Mouse (Mus musculus) splenic B cell, adult 2 months (primary cell): ENCODE measurements around the gene Serpinf2.
A peak's percentile ranks its signal among the peaks of the same experiment; 100 is the strongest.

Source experiments
- DNase-seq: peaks from one replicate; pipeline ENCODE4 v3.0.0-alpha.2; 2011; ENCODE audit warnings: low read depth, low spot score
- H3K27me3 ChIP-seq: 2 replicates; pipeline ENCODE4 v1.6.1; 2012; ENCODE audit warnings: mild to moderate bottlenecking, low read length, moderate library complexity, mixed read lengths; ENCODE audit not compliant: control insufficient read depth, poor library complexity, insufficient read depth, severe bottlenecking
- H3K36me3 ChIP-seq: 2 replicates; pipeline ENCODE4 v1.6.1; 2012; ENCODE audit warnings: mild to moderate bottlenecking, low read length, moderate library complexity, mixed read lengths; ENCODE audit not compliant: control insufficient read depth, poor library complexity, insufficient read depth, severe bottlenecking

Serpinf2 gene

DNA sequence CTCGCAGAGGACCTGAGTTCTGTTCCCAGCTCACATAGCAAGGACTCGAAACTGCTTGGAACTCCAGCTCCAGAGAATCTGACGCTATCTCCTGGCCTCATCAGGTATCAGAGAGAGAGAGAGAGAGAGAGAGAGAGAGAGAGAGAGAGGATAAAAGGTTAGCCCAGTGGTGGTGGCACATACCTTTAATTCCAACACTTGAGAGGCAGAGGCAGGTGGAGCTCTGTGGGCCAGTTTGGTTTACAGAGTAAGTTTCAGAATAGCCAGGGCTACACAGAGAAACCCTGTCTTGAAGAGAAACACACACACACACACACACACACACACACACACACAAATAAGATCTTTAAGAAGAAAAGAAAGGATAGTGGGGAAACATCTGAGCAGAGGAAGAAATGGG lies 16.3 kb downstream of the Serpinf2 start:
- Histone ChIP-seq H3K27me3 (no peaks in the 10 kb centered on the region), H3K36me3 (no peaks in the 10 kb centered on the region)
- DNase-seq = no peak

DNA sequence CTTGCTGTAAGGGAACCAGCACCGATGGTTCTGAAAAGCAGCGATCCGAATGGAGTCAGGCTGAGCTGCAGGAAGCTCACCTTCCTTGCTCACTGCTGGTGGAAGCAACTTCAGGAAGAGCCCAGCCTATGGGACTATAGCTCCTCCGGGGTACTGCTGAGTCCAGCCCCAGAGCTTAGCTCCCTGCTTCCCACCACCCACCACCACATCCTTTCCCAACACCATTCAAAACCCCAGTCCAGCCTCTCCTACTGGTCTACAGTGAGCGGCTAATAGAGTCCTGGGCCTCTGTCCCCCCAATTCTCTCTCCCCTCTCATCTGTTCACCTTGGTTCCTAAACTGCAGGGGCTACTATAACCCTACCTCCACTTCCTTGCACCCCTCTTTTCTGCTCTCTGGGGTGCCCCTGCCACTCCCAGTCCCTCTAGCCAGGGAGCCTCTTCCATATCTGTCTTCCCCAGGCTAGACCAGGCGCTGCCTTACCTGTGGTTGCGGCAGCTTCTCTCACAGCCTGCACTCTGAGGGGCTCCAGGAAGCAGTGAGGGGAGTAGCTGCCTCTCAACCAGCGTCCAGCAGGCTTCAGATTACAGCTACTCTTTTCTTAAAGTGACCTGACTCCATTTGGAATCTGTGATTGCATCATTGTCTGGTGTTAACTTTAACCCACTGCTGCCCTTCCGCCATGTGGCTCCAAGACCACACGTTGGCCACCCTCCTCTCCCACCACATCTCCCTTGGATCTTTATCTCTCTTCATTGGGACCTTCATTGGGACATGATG lies 17.2 kb downstream of the Serpinf2 start, which contains the start of gene Serpinf1:
Gene Serpinf1, minus strand, starts transcription at position 689 of the 780 bp plus-strand sequence.
- Histone ChIP-seq H3K36me3 (no peaks in the 10 kb centered on the region), H3K27me3 (no peaks in the 10 kb centered on the region)
- DNase-seq = no peak

DNA sequence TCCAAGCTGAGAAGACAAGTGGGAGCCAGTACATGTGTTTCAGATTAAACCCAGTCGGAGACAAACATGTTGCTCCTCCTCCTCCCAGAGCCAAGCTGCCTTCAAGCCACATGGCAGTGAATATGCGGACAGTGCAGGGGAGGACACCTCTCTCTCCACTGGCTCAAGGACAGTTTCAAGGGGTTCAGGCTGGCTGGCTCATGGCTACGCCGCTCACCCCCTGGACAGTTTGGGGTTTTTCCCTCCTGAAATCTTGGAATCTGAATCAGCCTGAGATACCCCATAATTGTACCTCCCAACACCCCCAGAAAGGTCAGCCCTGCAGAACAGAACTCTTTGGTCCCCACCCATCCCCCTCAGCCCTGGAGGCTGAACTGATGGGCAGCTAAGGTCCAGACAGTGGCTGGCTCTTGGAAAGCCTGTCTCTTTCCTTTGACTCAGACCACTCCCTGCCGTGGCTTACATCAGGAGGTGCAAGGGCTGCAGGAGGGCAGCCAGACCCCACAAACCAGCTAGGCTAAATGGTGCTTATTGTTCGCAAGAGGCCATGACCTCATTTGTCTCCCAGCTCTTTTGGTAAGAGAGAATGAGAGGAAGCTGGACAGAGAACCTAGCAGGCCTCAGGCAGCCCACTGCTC lies 17.9 kb downstream of the Serpinf2 start:
- no peak for DNase-seq
- Histone ChIP-seq H3K36me3 (no peaks in the 10 kb centered on the region), H3K27me3 (no peaks in the 10 kb centered on the region)

DNA sequence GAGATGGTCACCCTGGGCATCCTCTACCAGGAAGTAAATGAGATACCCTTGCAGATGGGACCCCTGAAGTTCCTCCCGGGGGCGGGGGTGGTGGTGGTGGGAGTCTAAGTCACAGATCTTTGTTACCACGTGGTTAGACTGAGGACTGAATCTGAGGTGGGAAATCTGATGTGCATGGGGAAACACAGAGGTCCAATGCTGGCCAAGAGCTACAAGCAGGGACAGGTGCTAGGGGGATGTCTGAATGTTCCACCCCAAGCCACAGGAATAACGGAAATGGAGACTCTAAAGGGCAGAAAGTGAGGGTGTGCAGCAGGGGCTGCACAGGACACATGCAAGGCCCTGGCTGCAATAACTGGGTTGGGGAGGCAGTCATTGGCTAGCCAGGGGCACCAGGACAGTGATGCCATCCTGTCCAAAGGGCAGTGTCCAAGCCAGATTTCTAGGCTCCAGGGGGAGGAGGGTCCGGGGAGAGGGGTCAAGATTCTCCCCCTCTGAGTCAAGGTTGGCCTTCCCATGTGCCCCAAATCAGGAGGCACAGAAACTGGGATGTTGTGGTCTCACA lies 18.5 kb downstream of the Serpinf2 start:
- Histone ChIP-seq H3K27me3 (no peaks in the 10 kb centered on the region), H3K36me3 (no peaks in the 10 kb centered on the region)
- no peak for DNase-seq

DNA sequence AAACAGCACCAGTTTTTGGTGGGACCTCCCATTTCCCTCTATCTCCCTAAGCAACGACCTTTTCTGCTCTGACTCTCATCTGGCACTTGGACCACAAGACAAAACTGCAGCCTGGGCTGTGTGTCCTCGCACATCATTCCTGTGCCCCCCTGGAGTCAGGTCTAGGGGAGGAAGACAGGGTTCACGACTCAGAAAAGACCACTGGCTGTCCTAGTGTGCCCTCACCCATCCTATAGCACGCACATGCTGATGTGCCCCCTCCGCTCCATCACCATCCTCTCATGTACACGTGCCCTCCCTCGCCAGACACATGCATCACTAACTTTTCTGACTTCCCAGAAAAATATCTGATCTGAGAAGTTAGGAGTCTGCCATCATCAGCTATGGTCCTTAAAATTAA lies 19.4 kb downstream of the Serpinf2 start:
- Histone ChIP-seq H3K27me3 (no peaks in the 10 kb centered on the region), H3K36me3 (no peaks in the 10 kb centered on the region)
- no peak for DNase-seq

DNA sequence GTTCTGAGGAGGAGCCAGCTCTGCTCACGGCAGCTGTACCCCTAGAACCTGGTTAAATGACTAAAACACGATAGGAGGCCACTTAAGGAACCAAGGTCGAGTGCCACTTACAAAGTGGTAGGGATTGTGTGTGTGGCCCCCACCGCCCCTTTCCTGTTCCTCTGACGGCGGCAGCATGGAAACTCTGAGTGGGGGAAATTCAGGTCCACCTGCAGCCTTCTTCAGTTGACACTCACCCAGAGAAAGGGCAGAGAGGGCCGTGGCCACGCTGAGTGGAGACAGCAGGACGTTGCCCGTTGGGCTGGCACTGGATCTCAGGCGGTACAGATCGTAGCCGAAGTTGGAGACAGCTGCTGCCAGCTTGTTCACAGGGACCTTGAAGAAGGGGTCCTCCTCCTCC lies 23.4 kb downstream of the Serpinf2 start:
- DNase-seq = peak; percentile 70
- no peaks in the 10 kb centered on the region for H3K27me3 ChIP-seq
- no peaks in the 10 kb centered on the region for H3K36me3 ChIP-seq

DNA sequence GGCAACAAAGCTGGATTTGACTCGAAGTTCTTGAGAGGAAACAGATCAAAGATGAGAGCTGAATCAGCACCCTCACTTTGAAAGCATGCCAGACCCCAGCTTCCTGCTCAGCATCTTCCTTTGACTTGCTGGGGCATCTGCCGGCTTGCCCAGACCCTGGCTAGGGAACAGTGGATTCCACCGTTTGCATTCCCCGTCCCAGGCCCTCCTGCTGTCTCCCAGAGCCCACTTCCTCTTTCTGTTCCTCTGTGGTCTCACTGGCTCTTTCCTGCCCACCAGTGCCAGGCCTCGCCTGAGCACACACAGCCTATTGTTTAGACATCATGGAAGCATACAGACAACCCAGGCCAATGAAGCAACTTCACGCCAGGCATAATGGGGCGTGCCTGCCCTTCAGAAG lies 24.3 kb downstream of the Serpinf2 start:
- peak; percentile 64 for DNase-seq
- no peaks in the 10 kb centered on the region for H3K36me3 ChIP-seq
- H3K27me3 ChIP-seq = no peaks in the 10 kb centered on the region

DNA sequence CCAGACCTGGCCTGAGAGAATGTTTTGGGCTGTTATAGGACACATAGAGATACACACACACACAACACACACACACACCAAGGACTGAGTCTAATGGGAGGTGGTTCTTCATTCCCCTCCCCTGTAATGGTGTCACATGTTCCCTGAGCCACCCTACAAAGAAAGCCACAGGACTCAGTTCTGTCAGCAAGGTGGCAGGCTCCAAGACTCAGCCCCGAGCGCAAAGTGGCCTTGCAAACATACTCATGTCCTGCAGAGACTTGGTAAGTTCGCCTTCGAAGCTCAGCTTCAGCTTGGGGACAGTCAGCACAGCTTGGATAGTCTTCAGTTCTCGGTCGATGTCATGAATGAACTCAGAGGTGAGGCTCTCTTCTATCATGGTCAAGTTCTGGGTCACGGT lies 28.8 kb downstream of the Serpinf2 start:
- DNase-seq = no peak
- no peaks in the 10 kb centered on the region for H3K27me3 ChIP-seq
- no peaks in the 10 kb centered on the region for H3K36me3 ChIP-seq

DNA sequence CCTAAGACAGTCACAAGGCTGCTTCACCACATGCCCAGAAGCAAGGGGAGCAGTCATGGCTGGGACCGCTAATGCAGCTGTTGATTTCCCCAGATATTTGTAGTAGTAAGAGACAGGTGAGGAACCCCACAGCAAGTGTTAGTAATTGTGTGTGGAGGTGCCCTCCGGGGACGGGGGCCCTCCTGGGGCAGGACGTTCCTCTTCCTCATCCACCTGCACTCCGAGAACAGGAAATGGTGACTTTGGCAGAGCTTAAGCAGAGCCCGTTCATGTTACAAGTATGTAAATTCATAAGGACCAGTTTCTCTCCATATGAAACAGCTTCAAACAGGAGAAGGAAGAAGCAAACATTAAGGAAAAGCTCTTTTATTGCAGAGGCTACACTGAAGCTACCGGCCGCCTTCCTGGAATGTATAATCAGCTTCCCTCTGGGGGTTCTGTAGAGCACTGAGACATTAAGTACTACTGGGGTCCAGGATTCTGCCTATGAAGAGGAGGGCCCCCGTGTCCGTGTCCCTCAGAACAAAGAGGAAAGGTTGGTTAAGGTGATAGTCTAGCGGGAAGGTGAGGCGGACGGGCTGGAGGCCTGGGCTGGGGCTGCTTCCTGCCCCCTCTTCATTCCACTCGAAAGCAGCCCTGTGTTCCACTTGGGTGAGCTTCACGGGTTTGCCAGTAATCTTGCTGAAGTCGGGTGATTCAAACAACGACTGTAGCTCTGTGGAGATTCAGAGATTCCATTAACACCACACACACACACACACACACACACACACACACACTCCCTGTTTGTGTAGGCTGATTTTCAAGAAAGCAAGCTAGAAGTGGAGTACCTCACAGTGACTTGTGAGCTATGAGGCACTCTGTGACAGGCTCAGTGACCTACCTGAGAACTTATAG lies 29.5 kb downstream of the Serpinf2 start:
- peak; percentile 58 for DNase-seq
- H3K36me3 ChIP-seq = no peaks in the 10 kb centered on the region
- H3K27me3 ChIP-seq = no peaks in the 10 kb centered on the region

DNA sequence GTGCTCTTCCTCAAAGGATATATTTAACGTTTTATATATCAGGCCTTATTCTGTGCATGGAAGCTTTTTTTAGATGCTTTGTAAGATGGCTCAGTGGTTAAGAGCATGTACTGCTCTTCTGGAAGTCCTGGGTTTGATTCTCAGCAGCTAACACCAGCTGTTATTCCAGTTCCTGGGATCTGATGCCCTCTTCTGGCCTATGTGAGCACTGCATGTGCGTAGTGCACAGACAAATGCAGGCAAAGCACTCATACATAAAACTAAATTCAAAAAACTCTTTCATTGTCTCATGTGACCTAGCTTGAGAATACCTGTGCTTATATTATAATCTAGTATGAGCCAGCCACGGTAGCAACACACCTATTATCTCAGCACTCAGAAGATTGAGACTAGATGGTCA lies 32.5 kb downstream of the Serpinf2 start:
- DNase-seq = peak; percentile 81
- H3K27me3 ChIP-seq = no peaks in the 10 kb centered on the region
- no peaks in the 10 kb centered on the region for H3K36me3 ChIP-seq

DNA sequence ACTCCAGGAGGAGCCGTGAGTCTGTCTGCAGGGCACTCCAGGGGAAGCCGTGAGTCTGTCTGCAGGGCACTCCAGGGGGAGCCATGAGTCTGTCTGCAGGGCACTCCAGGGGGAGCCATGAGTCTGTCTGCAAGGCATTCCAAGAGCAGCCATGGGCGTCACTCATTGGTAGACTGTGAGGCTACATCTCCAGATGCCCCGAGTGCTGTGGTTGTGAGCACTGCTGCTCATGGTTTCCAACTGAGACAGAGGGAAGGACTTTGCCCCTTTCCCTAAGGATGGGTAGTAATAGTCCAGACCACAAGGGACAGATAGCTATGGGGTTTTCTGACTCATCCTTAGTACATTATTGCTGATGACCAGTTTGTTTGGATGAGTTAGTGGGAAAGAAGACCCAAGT lies 33.3 kb downstream of the Serpinf2 start:
- no peaks in the 10 kb centered on the region for H3K27me3 ChIP-seq
- H3K36me3 ChIP-seq = no peaks in the 10 kb centered on the region; the same call in 1 of the 2 replicates
- DNase-seq = no peak

DNA sequence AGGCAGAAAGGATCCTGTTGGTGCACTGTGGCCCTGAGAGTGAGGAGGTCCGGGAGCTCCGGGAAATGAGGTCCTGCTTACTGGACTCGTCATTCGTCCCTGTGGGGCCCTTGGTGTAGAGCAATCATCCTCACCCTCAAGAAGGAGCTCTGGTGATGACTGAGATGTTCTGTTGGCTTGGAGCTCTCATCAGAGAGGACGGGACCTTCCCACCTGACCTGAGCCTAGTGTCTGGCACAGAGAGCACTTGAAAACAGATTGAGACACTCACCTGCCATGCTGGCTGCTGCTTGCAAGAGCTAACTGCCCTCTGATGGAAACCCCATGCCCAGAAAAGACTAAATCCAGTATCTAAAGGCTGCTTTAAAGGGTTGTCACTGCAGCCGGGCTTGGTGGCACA lies 34.6 kb downstream of the Serpinf2 start:
- DNase-seq = no peak
- Histone ChIP-seq H3K27me3 (no peaks in the 10 kb centered on the region), H3K36me3 (no peaks in the 10 kb centered on the region; the same call in none of the 2 replicates)

DNA sequence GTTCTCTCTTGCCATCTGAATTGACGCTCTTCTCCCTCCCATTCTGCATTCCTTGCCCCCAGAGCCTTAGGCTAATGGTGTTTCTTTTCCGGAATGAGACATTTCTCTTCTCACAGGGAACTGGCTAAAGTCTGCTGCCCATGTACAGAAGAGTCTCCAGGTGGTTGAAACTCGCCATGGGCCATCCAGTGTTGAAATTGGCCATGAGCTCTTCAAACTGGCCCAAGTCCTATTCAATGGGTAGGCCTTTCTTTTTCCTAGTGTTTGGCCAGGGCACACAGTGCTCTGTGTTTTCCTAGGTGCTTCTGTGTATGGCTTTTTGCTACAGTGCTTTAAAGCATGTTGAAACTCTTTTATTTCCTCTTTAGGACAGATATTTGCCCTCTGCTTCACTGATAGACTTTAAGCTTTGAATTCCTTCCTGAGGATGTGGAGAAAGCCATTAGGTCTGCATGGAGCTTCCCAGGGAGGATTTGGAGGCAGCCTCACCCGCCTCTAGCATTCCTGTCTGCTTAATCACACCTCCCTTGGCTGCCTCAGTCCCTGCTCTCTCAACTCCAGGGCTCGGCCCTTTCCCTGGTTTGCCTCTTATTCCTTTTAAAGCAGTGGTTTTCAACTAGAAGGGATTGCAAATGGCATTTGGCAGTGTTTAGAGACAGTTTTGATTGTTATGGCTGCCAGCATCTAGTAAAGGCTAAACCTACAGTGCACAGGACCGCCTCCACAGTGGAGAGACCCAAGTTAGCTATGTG lies 35.9 kb downstream of the Serpinf2 start:
- Histone ChIP-seq H3K27me3 (no peaks in the 10 kb centered on the region), H3K36me3 (no peaks in the 10 kb centered on the region; the same call in none of the 2 replicates)
- DNase-seq = no peak

DNA sequence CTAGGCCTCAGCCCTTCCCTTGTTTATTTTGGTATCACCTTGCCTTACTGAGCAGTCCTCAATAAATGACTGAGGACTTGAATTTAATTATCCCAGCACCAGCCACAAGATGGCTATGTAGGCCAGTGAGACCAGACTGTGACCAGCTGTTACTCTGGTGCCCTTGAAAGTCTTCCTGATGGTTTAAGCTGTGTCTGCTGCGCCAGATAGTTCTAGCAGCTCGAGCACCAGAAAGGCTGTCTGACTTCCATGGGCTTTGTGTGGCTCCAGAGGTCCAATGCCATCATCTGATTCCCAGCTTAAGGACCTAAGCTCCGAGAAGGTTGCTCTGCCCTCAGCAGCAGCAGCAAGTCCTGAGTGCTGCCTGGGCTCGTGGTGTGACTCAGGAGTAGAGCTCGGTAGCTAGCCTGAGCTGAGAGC lies 37.1 kb downstream of the Serpinf2 start:
- DNase-seq = peak; percentile 73
- no peaks in the 10 kb centered on the region; the same call in none of the 2 replicates for H3K36me3 ChIP-seq
- no peaks in the 10 kb centered on the region for H3K27me3 ChIP-seq
